Mouse (Mus musculus): ENCODE data around the gene Pnma5. TPM values are rescaled to one million over a fixed set of nuclear protein-coding genes. Genes with fewer than 3 reads are reported as not detected.

Pnma5 gene
- polyA plus RNA-seq, 1 experiment from 2014 or later, result not detected

- peak; percentile 100 for ATAC-seq (ENCODE audit: low FRiP score)
- H3K4me2 ChIP-seq (replicated peaks), result peak overlapping the region; percentile 44
- no peaks in the 10 kb centered on the region for H3K36me3 ChIP-seq
- no peaks in the 10 kb centered on the region for H3K27me3 ChIP-seq
- H3K27ac ChIP-seq, result peak overlapping the region; percentile 66
- peak overlapping the region; percentile 28 for H3K4me3 ChIP-seq
- H3K4me1 ChIP-seq, result no peaks in the 10 kb centered on the region
- H3K9ac ChIP-seq, result peak overlapping the region; percentile 23; the same call in 1 of the 2 replicates
- H3K9me3 ChIP-seq (replicated peaks), result no peaks in the 10 kb centered on the region
- 28% methylated on average over 25 of the region's 27 CpGs for WGBS
These were observed 29.1 kb downstream of the Pnma5 start for GRCm38 (mm10) chrX:73007597-73008479.

GRCm38 (mm10) chrX:73005678-73006077 is 31.2 kb downstream of the Pnma5 start:
- 67% methylated on average over 4 of the region's 4 CpGs for WGBS
- Histone ChIP-seq H3K4me1 (no peaks in the 10 kb centered on the region), H3K9me3 (replicated peaks) (no peaks in the 10 kb centered on the region), H3K4me2 (replicated peaks) (no peak overlapping the region), H3K9ac (no peak overlapping the region), H3K4me3 (no peak overlapping the region), H3K27ac (no peak overlapping the region), H3K27me3 (no peaks in the 10 kb centered on the region), H3K36me3 (no peaks in the 10 kb centered on the region)
- ATAC-seq (ENCODE audit: low FRiP score), result no peak

- ATAC-seq (ENCODE audit: low FRiP score), result no peak
- H3K27ac ChIP-seq, result no peak overlapping the region
- H3K36me3 ChIP-seq, result no peaks in the 10 kb centered on the region
- H3K4me3 ChIP-seq, result no peak overlapping the region
- no peaks in the 10 kb centered on the region for H3K9me3 ChIP-seq (replicated peaks)
- no peaks in the 10 kb centered on the region for H3K4me1 ChIP-seq
- H3K9ac ChIP-seq, result no peak overlapping the region
- no peaks in the 10 kb centered on the region for H3K27me3 ChIP-seq
- H3K4me2 ChIP-seq (replicated peaks), result no peak overlapping the region
- WGBS, result 75% methylated on average over 5 of the region's 5 CpGs
These were observed 33.8 kb downstream of the Pnma5 start for GRCm38 (mm10) chrX:73003110-73003509.

- no peaks in the 10 kb centered on the region for H3K36me3 ChIP-seq
- no peaks in the 10 kb centered on the region for H3K27me3 ChIP-seq
- no peak overlapping the region for H3K27ac ChIP-seq
- no peak overlapping the region for H3K4me3 ChIP-seq
- 85% methylated on average over 3 of the region's 3 CpGs for WGBS
- ATAC-seq (ENCODE audit: low FRiP score), result no peak
- H3K9ac ChIP-seq, result no peak overlapping the region
- H3K4me1 ChIP-seq, result no peaks in the 10 kb centered on the region
- H3K4me2 ChIP-seq (replicated peaks), result no peak overlapping the region
- no peaks in the 10 kb centered on the region for H3K9me3 ChIP-seq (replicated peaks)
These were observed 41.4 kb downstream of the Pnma5 start for GRCm38 (mm10) chrX:72995542-72995941.

GRCm38 (mm10) chrX:72992291-72992919 is 44.5 kb downstream of the Pnma5 start:
- no peaks in the 10 kb centered on the region for H3K9me3 ChIP-seq (replicated peaks)
- no peak for ATAC-seq (ENCODE audit: low FRiP score)
- peaks cover 6% of the 10 kb centered on the region for H3K27me3 ChIP-seq
- 59% methylated on average over 5 of the region's 5 CpGs for WGBS
- no peaks in the 10 kb centered on the region for H3K4me1 ChIP-seq
- no peak overlapping the region for H3K27ac ChIP-seq
- no peak overlapping the region for H3K4me3 ChIP-seq
- no peak overlapping the region for H3K4me2 ChIP-seq (replicated peaks)
- no peaks in the 10 kb centered on the region for H3K36me3 ChIP-seq
- H3K9ac ChIP-seq, result no peak overlapping the region

DNA sequence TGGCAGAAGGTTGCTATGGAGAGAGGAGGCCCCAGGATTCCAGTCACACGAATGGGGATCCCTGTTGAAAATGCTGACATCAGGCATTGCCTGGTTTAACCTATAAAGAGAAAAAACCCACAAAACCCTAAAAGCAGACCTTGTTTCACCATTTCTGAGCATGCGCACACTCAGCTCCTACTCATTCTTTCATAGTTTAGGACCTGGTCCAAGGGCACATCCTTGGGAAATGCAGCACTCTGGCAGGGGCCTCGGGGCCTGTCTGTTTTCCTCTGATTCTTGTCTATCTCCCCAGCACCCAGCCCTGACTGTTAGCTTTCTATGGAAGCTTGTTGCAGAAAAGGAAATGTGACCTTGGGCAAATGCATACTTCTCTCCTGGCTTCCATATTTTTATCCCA is 46.3 kb downstream of the Pnma5 start:
- Histone ChIP-seq H3K4me2 (replicated peaks) (no peak overlapping the region), H3K4me3 (no peak overlapping the region), H3K36me3 (no peaks in the 10 kb centered on the region), H3K27me3 (peaks cover 17% of the 10 kb centered on the region), H3K4me1 (no peaks in the 10 kb centered on the region), H3K9me3 (replicated peaks) (no peaks in the 10 kb centered on the region), H3K9ac (no peak overlapping the region), H3K27ac (no peak overlapping the region)
- ATAC-seq (ENCODE audit: low FRiP score), result no peak
- 74% methylated on average over 3 of the region's 3 CpGs for WGBS

GRCm38 (mm10) chrX:72988431-72988830 is 48.5 kb downstream of the Pnma5 start:
- Histone ChIP-seq H3K4me1 (no peaks in the 10 kb centered on the region), H3K27me3 (peaks cover 17% of the 10 kb centered on the region), H3K9me3 (replicated peaks) (no peaks in the 10 kb centered on the region), H3K4me2 (replicated peaks) (no peak overlapping the region), H3K4me3 (no peak overlapping the region), H3K36me3 (no peaks in the 10 kb centered on the region), H3K9ac (no peak overlapping the region), H3K27ac (no peak overlapping the region)
- WGBS, result 85% methylated on average over 3 of the region's 3 CpGs
- ATAC-seq (ENCODE audit: low FRiP score), result no peak

DNA sequence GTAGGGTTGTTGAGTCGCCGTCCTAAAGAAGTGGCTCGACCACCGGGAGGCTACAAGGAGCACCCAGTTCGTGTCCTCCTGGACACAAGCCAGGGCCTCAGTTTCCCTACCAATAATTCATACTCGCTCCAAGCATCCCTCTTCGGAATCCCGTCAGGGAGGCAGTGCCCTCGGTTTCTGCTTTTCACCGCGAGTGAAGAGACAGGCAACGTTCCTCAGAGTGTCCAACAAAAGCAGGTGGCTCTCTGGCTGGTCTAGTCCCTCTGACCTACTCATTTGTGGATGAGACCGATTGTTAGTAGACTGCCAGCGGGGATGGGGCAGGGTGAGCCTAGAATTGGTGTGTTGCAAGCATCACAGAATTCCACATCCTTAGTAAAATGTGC is 49.4 kb downstream of the Pnma5 start:
- H3K9ac ChIP-seq, result peak overlapping the region; percentile 35; the same call in 1 of the 2 replicates
- no peaks in the 10 kb centered on the region for H3K36me3 ChIP-seq
- H3K27me3 ChIP-seq, result peaks cover 17% of the 10 kb centered on the region
- ATAC-seq (ENCODE audit: low FRiP score), result 0 out of 2 replicates have a peak, but pooled peaks have one; percentile 8
- no peaks in the 10 kb centered on the region for H3K9me3 ChIP-seq (replicated peaks)
- H3K27ac ChIP-seq, result no peak overlapping the region
- H3K4me1 ChIP-seq, result no peaks in the 10 kb centered on the region
- peak overlapping the region; percentile 56 for H3K4me2 ChIP-seq (replicated peaks)
- 33% methylated on average over 14 of the region's 14 CpGs for WGBS
- H3K4me3 ChIP-seq, result peak overlapping the region; percentile 34

GRCm38 (mm10) chrX:72986841-72987519 is 49.9 kb downstream of the Pnma5 start, which contains the start of gene Zfp185:
TSS of gene Zfp185 (plus strand) at chrX:72987339.
- Histone ChIP-seq H3K9ac (peak within 1 kb of the TSS; percentile 35; the same call in 1 of the 2 replicates), H3K27me3 (peaks cover 17% of the 10 kb centered on the region), H3K27ac (no peak within 1 kb of the TSS), H3K9me3 (replicated peaks) (no peaks in the 10 kb centered on the region), H3K4me2 (replicated peaks) (peak within 1 kb of the TSS; percentile 56), H3K36me3 (no peaks in the 10 kb centered on the region), H3K4me3 (peak within 1 kb of the TSS; percentile 34), H3K4me1 (no peaks in the 10 kb centered on the region)
- 28% methylated on average over 19 of the region's 45 CpGs for WGBS
- peak; percentile 60 for ATAC-seq (ENCODE audit: low FRiP score)

DNA sequence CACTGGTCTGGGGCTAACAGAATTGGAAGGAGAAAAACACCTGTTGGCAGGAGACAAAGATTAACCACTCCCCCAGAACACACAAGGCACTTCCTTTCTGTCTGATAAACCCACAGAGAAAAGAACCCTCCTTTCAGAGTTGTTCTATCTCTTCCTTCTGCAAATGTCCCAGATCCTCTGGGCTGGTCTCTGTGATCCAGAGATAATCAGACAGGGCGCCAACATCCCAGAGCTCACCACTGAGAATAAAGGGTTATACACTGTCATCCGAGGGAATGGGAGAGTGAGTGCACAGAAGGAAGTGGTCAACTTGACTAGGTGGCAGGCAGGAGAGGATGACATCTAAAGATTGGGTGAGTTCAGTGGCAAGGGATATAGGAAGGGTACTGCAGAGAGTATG is 51.3 kb downstream of the Pnma5 start:
- peaks cover 17% of the 10 kb centered on the region for H3K27me3 ChIP-seq
- no peak overlapping the region for H3K9ac ChIP-seq
- H3K4me2 ChIP-seq (replicated peaks), result no peak overlapping the region
- no peaks in the 10 kb centered on the region for H3K4me1 ChIP-seq
- no peaks in the 10 kb centered on the region for H3K36me3 ChIP-seq
- WGBS, result 94% methylated on average over 2 of the region's 2 CpGs
- no peak overlapping the region for H3K27ac ChIP-seq
- no peaks in the 10 kb centered on the region for H3K9me3 ChIP-seq (replicated peaks)
- ATAC-seq (ENCODE audit: low FRiP score), result no peak
- no peak overlapping the region for H3K4me3 ChIP-seq
